Mouse (Mus musculus) c-Kit-negative CD71-positive TER-119-positive erythroid progenitor cells, embryonic 14.5 days (primary cell): ENCODE measurements around the gene Ptprg.
"Not testable (repeated sequence)": the region's sequence is repeated elsewhere in the genome, so short reads cannot be mapped to it uniquely, and the experiment has no call there.

Experiments used
- DNase-seq: peaks from one replicate; pipeline ENCODE4 v3.0.0-alpha.2; 2013; ENCODE audit warnings: low read depth, low spot score

The Ptprg gene

DNA sequence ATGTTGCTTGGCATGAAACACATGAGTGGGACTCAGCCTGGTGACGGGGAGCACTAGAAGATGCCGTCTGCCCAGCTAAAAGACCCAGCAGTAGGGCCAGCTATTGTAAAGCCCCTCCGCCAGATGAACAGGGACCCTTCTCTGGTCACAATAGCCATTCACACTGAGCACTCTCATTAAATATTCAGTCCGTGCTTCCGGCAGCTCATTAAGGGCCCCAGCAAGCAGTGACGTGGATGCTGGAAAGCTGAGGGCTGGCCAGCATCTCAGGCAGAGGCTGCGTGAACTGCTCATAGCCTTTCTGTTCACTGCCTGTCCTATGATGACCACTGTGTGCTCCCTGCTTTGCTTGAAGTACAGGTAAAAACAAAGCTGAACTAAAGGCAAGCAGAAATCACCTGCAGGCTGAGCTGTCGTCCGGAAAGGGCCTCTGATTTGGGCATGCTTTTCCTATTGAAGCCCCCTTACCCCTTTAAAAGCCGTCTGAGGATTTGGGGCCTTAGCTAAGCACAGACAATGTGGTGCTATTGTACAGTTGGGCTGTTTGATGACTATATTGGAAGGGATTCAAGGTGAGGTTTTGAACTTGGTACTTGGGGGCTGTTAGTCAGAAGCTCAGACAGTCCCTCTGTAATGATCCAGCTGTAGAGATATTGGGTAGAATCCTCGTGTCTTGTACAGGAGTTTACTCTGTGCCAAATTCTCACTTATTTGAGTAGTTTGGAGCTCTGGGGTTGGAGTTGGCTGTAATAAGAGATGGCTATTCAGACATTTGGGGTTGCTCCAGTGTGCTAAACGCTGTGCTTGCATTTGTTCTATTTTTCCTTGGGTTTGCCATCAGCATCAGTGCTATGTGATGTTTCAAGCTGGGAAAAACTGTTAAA lies 636.6 kb downstream of the Ptprg start:
- DNase-seq = no peak

DNA sequence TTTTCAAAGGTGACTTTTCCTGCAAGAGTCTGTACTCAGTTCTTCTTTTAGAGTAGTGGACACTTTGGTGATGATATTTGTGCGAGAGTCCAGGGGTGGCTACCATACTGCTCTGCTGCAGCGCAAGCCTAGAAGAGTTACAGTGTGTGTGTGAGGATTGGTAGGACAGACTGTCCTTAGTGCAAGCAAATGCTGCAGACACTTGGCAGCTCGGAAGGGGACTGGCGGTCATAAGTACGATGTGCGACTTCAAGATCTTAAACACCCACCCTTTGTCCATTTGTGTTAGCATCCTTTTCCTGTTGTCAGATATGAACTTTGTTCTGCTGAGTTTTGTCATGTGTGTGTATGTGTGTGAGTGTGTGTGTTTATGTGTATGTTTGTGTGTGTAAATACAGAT lies 637.7 kb downstream of the Ptprg start:
- DNase-seq = no peak

GRCm38 (mm10) chr14:12198735-12199134 lies 645.4 kb downstream of the Ptprg start:
- DNase-seq = no peak

GRCm38 (mm10) chr14:12199956-12200950 lies 646.9 kb downstream of the Ptprg start:
- DNase-seq = no peak

DNA sequence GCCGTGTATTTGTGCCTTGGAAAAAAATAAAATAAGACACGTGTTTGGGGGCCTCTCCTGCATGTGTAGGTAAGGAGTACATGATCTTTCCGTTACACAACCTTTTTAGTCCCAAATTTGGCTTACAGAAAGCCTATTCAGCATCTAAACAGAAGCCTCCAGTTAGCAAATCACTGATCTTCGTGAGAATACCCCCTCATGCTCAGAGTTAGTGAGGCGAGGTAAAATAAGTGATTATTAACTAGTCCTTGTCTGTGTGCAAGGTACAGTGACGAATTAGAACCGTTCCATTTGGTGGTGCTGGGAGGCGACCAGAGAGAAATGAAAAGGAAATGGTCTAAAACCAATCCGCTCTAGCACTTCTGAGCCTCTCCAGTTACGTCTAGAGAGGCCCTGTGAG lies 648.9 kb downstream of the Ptprg start:
- DNase-seq = no peak

DNA sequence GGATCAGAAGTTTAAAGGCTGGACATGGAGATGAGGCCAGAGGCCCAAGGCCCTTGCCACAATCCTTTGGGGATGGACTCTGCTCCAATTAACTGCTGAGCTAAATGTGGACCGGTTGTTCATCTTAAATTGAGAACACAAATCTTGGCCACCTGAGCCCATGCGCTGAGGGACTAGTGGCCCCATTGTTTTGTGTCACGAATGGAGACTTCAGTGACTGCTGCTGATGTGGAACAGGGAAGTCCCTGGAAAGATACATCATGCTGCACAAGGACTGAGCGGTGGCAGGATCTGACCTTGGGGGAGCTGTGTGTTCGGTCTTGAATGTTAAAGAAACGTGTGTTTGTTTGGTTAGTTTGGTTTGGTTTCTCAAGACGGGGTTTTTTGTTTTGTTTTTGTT lies 649.7 kb downstream of the Ptprg start:
- DNase-seq = no peak

GRCm38 (mm10) chr14:12206138-12206537 lies 652.8 kb downstream of the Ptprg start:
- DNase-seq = no peak

DNA sequence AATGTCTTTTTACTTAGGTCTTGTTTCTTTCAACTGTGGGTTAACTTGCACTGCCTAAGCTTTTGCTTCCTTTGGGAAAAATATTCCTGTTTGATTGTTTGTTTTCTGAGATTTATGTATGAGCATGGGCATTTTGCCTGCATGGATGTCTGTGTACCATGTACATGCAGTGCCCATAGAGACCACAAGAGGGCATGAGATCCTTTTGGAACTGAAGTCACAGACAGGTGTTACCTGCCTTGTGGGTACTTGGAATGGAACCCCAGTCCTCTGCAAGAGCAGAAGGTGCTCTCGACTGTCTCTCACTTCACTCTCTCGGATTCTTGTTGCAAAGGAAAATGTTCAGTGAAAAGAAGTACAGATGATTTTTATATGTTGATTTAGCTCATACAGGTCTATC lies 655.2 kb downstream of the Ptprg start:
- DNase-seq = no peak

DNA sequence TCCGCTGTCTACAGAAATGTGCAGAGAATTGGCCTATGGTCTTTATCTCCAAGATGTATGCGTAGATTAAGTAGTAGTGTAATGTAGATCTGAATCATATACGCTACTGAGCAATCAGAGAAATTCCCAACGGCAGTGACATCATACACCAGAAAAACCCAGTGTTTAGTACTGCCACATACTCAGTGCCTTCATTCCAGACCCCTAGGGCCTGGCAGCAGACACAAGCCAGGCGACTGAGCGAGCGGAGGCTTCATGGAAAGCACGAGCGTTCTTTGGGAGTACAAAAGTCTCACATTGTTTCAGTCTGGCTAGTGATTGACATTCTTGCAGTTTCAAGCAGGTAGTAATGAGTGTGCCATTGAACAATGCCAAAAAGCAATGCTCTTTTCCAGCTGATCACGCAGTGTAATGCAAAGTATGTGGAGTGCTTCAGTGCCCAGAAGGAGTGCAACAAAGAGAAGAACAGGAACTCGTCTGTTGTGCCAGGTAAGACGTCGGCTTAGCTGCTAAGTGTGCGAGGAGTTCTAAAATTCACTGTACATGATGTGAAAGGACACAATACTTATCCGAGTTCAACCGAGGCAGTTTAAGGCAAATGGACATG lies 665.3 kb downstream of the Ptprg start:
- DNase-seq = no peak

GRCm38 (mm10) chr14:12219877-12220276 lies 666.5 kb downstream of the Ptprg start:
- DNase-seq = no peak

DNA sequence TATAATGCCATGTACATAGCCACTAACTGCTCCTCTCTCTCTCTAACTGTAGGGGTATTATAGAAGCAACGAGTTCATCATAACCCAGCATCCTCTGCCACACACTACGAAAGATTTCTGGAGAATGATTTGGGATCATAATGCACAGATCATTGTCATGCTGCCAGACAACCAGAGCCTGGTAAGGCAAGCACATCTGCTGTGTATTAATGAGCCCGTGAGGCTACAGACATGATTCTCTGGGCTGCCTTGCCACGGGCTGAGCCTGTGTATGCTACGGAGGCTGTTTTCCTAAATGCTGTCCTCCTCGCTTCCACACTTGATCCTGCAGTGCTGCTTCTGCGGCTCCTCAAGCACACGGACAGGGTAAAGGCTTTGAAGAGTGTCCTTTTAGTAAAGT lies 667.2 kb downstream of the Ptprg start:
- DNase-seq = no peak

GRCm38 (mm10) chr14:12221571-12221970 lies 668.2 kb downstream of the Ptprg start:
- DNase-seq = no peak

GRCm38 (mm10) chr14:12243726-12244125 lies 690.4 kb downstream of the Ptprg start:
- no peak for DNase-seq

- DNase-seq = no peak
Measured at GRCm38 (mm10) chr14:12276031-12276430, 722.7 kb downstream of the Ptprg start.

DNA sequence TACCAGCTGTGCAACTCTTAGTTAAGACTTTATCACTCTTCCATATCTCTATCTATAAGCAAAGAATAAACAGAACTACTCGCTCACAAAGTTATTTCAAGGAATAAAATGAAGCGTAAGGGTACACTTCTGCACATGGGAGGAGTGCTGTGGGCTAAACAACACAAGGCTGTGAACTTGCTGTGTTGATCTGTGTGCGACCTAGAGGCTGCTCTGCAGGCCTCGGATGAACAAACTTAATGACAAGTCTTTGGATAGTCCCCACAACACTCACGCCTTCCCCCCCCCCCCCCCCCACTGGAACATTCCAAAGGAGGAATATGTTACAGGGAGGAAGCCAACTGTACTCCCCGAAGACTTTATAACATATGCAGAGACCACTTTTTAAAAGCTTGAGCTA lies 730.3 kb downstream of the Ptprg start, which contains the start of gene Gm49355:
Gene Gm49355 (plus strand): TSS at position 336 of the 400 bp plus-strand sequence.
- DNase-seq = no peak

DNA sequence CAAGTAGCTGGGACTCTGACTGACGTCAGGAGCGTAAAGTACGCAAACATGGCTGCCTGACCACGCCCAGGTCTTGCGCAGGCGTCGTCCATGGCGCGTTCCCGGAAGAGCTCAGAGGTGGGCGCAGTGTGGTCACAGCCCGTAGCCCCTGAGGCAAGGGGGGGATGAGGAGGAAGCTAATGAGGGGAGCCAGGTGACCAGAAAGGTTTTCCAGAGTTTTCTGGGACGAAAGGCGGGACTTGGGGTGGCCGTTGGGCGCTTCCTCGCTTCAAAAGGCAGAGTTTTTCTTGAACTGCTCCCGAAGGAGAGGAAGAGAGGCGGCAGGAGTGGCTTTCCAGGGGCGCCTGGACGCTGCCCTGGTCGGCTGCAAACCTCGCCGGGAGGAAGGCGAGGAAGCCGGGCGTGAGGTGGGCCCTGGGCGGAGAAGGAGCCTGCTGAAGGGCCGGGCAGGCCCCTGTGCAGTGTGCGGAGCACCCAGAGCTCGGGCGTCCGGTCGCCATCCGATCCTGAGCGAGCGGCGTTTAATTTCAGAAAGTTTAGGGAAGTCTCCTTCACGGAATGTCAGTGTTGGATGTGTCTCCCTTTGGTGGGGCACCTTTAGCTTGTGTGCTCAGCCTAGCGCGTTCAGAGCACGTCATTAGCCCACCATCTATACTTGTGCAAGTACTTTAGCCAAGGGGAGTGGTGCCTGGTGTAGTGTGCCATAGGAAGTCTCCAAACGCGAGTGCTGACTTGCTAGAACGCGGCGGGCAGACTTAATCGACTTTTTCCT lies 731.0 kb downstream of the Ptprg start, which contains the start of gene 3830406C13Rik:
Gene 3830406C13Rik (plus strand): TSS at position 33 of the 772 bp plus-strand sequence.
- peak; percentile 57 for DNase-seq

- not testable (repeated sequence) for DNase-seq
Measured at GRCm38 (mm10) chr14:12289747-12290146, 736.4 kb downstream of the Ptprg start.
